Mouse (Mus musculus) neural tube, embryonic 14.5 days (tissue): ENCODE data around the gene Chmp6. TPM values are rescaled to one million over a fixed set of nuclear protein-coding genes. Genes with fewer than 3 reads are reported as not detected.

Experiments used
- ATAC-seq: fragments of 200-750 bp; cut with Nextera tagmentation; 2 replicates; pipeline ENCODE4 v1.8.0; 2017; ENCODE audit warnings: low read depth, mild to moderate bottlenecking, moderate TSS enrichment, moderate library complexity
- H3K27ac ChIP-seq: fragments of 300-500 bp; sonication (generic); 2 replicates; pipeline ENCODE4 v1.5.1; 2014; ENCODE audit warnings: low read depth, mild to moderate bottlenecking, control low read depth, low read length, moderate library complexity, mixed read lengths
- H3K27me3 ChIP-seq: fragments of 300-500 bp; sonication (generic); 2 replicates; pipeline ENCODE4 v1.6.1; 2014; ENCODE audit warnings: low read length; ENCODE audit not compliant: control insufficient read depth, insufficient read depth
- H3K36me3 ChIP-seq: fragments of 300-500 bp; sonication (generic); 2 replicates; pipeline ENCODE4 v1.6.1; 2014; ENCODE audit warnings: low read length, mixed read lengths; ENCODE audit not compliant: control insufficient read depth, insufficient read depth
- H3K4me1 ChIP-seq: fragments of 300-500 bp; sonication (generic); 2 replicates; pipeline ENCODE4 v1.6.1; 2014; ENCODE audit warnings: low read length; ENCODE audit not compliant: control insufficient read depth, insufficient read depth
- H3K4me2 ChIP-seq: fragments of 300-500 bp; sonication (generic); 2 replicates; pipeline ENCODE4 v1.6.1; 2014; ENCODE audit warnings: mild to moderate bottlenecking, low read depth, low read length, control low read depth
- H3K4me3 ChIP-seq: fragments of 300-500 bp; sonication (generic); 2 replicates; pipeline ENCODE4 v1.5.1; 2014; ENCODE audit warnings: low read depth, low read length, control low read depth, mixed read lengths
- H3K9ac ChIP-seq: fragments of 300-500 bp; sonication (generic); replicated peaks from 2 replicates; pipeline ENCODE4 v1.6.1; 2014; ENCODE audit warnings: low read depth, mild to moderate bottlenecking, control low read depth, low read length, mixed read lengths
- H3K9me3 ChIP-seq: fragments of 300-500 bp; sonication (generic); 2 replicates; pipeline ENCODE4 v1.6.1; 2016; ENCODE audit warnings: low read length; ENCODE audit not compliant: control insufficient read depth
- WGBS: fragments of 180-500 bp; shearing (Covaris S2); extraction: QIAGEN DNeasy Blood & Tissue Kit; methylation state at CpG from one replicate; pipeline ENCODE4 v1.1.7; 2014; 5-methylcytosine and 5-hydroxymethylcytosine counted together
- polyA plus RNA-seq: library from polyadenylated mRNA; unstranded; fragments of >200 nt; fragmentation: Nextera tagmentation; extraction: Ambion mirVana; gene quantifications from 2 replicates; pipeline ENCODE4 v1.2.1, GENCODE M21; 2014

Gene Chmp6
- polyA plus RNA-seq, 1 experiment from 2014 or later: 92.9 TPM

DNA sequence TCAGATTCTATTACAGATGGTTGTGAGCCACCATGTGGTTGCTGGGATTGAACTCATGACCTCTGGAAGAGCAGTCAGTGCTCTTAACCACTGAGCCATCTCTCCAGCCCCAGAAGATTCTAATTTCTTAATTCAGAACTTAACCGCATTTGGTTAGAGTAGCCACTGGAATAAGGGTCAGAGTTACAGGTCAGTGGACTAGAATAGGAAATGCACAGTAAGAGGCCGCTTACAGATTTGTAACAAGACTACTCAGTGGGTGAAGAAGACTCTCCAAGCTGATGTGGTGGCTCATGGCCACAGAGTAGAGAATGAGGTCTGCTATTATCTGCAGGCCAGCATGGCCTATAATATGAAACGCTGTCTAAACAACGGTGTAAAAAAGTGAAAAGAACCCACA lies 10.3 kb upstream of the Chmp6 start:
- H3K4me2 ChIP-seq: no peak overlapping the region
- H3K36me3 ChIP-seq: no peaks in the 10 kb centered on the region
- 84% methylated on average over 4 of the region's 4 CpGs for WGBS
- H3K27ac ChIP-seq: no peak overlapping the region
- no peaks in the 10 kb centered on the region for H3K9me3 ChIP-seq
- peaks cover 1% of the 10 kb centered on the region; the same call in 1 of the 2 replicates for H3K4me1 ChIP-seq
- ATAC-seq: no peak
- H3K9ac ChIP-seq: no peak overlapping the region
- H3K4me3 ChIP-seq: no peak overlapping the region
- no peaks in the 10 kb centered on the region for H3K27me3 ChIP-seq

DNA sequence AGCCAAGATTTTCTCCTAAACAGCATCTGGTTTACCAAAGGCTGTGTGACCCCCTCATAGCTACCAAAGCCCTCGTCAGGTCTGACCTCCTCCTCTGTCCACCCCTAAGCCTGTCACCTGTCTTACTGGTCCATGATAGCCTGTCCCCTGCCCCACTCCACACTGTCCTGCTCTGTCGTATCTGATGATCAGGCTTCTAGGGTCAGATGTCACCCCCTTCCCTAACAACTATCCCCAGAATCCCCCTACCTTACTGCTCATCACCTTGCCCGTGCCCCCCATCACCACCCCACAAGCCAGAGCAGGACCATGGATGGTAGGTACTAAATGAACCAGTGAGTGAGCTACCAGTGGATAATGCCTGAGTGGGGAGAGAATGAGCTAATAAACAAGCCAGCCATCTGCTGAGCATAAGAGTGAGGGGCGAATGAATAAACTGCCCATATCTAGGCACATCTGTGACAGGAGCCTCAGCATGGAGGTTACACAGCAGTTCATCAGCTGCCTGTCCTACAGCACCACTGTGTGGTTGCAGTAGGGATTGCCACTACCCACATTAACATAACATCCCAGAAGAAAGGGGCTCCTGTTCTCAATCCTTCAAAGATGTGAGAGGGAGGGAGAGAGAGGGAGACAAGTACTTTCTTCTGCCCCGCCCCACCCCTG lies 8.5 kb upstream of the Chmp6 start:
- no peak overlapping the region for H3K4me3 ChIP-seq
- no peaks in the 10 kb centered on the region for H3K9me3 ChIP-seq
- H3K36me3 ChIP-seq: no peaks in the 10 kb centered on the region
- H3K4me1 ChIP-seq: no peaks in the 10 kb centered on the region
- no peaks in the 10 kb centered on the region for H3K27me3 ChIP-seq
- no peak overlapping the region for H3K9ac ChIP-seq
- no peak overlapping the region for H3K4me2 ChIP-seq
- H3K27ac ChIP-seq: no peak overlapping the region
- peak; percentile 80 for ATAC-seq
- 33% methylated on average over 5 of the region's 5 CpGs for WGBS

DNA sequence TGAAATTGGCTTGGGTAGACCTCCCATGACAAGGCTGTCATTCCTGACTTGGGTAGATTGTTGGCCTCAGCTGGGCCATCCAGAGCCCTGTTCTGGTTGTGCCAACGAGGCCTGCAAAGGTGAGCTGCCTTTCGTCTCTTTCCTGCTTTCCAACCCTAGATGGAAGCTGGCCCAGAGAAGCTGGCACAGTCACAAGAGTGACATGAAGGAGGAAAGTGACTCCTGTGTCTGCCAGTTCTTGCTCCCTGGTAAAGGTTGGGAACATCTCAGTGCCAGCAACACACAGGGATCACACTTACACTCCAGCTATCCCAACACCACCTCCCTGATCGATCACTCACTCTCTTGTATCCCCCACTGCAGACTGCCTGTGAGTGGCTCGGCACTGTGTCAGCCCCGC lies 7.4 kb upstream of the Chmp6 start:
- Histone ChIP-seq H3K27me3 (no peaks in the 10 kb centered on the region), H3K27ac (no peak overlapping the region), H3K4me2 (no peak overlapping the region), H3K4me1 (no peaks in the 10 kb centered on the region), H3K9ac (no peak overlapping the region), H3K4me3 (no peak overlapping the region), H3K36me3 (no peaks in the 10 kb centered on the region), H3K9me3 (no peaks in the 10 kb centered on the region)
- WGBS: 83% methylated on average over 5 of the region's 5 CpGs
- no peak for ATAC-seq

DNA sequence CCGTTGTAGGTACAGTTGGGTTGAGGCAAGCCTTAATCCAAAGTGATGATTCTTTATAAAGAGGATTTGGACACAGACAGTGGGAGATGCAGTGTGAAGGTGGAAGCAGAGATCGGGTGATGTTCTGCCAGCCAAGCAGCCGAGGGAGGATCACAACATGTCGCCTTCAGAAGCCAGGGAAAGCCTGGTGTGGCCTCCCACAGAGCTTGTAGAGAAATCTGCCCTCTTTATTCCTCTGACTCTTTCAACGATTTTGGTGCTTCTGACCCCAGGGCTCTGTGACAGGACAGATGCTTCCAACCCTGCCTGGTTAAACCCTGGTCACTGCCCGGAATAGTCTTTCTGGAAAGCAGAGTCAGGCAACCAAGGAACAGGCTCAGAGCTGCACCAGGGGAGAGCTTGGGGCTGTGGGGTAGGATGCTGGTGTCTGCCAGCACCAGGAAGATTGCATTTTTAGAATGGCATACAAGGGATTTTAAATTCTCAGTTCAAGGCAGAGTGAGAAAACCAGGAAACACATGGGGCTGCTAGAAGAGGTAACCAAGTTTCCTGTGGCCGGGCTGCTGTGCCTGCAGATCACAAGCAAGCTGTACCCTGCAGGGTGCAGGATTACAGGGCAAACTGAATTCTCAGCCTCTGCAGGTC lies 6.1 kb upstream of the Chmp6 start:
- H3K27ac ChIP-seq: no peak overlapping the region
- H3K4me2 ChIP-seq: no peak overlapping the region
- H3K4me1 ChIP-seq: no peaks in the 10 kb centered on the region
- H3K4me3 ChIP-seq: no peak overlapping the region
- H3K9ac ChIP-seq: no peak overlapping the region
- 55% methylated on average over 7 of the region's 7 CpGs for whole genome bisulfite sequencing
- ATAC-seq: no peak
- no peaks in the 10 kb centered on the region for H3K27me3 ChIP-seq
- no peaks in the 10 kb centered on the region for H3K36me3 ChIP-seq
- H3K9me3 ChIP-seq: no peaks in the 10 kb centered on the region

DNA sequence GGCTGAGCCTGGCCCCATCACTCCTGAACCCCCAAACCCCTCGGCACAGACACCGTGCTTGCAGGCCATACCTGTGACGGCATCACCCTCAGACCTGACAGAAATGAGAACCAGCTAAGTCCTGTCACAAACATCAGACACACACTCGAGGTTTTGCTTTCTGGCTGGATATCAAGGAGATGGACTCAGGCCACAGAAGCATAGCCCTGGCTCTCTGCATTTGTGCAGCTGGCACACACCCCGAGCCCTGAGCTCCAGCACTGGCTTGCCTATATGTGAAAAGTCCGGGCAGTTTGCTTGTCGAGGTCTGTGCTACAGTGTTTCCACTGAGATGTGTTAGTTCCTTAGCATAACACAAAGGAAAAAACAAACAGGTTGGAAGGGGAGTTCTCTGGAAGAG lies 5.5 kb upstream of the Chmp6 start:
- Histone ChIP-seq H3K27me3 (no peaks in the 10 kb centered on the region), H3K9ac (no peak overlapping the region), H3K4me3 (no peak overlapping the region), H3K9me3 (no peaks in the 10 kb centered on the region), H3K36me3 (no peaks in the 10 kb centered on the region), H3K4me1 (peaks cover 2% of the 10 kb centered on the region; the same call in 1 of the 2 replicates), H3K27ac (no peak overlapping the region), H3K4me2 (no peak overlapping the region)
- no peak for ATAC-seq
- WGBS: 52% methylated on average over 7 of the region's 7 CpGs

DNA sequence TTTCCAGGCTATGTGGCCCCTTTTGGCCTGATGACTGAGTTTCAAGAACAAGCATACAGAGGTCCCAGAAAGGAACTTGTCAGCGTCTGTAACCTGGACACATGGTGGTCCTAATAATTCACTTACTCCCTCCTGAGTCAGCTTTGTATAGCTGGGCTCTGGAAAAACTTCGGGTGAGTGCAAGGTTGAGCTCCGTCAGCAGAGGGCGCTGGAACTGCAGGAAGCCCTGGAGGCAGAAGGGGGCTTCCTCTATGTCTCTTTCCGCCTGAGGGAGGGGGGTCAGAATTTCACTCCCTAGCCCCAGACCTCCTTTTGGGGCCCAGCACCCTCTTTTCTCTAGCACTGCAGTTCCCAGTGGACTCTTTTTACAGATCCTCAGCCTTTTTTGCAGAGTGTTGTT lies 3.8 kb upstream of the Chmp6 start:
- Histone ChIP-seq H3K4me3 (no peak overlapping the region), H3K4me2 (no peak overlapping the region), H3K27me3 (no peaks in the 10 kb centered on the region), H3K9me3 (no peaks in the 10 kb centered on the region), H3K9ac (no peak overlapping the region), H3K36me3 (no peaks in the 10 kb centered on the region), H3K4me1 (peaks cover 6% of the 10 kb centered on the region), H3K27ac (no peak overlapping the region)
- no peak for ATAC-seq
- 0% methylated on average over 5 of the region's 5 CpGs for WGBS

DNA sequence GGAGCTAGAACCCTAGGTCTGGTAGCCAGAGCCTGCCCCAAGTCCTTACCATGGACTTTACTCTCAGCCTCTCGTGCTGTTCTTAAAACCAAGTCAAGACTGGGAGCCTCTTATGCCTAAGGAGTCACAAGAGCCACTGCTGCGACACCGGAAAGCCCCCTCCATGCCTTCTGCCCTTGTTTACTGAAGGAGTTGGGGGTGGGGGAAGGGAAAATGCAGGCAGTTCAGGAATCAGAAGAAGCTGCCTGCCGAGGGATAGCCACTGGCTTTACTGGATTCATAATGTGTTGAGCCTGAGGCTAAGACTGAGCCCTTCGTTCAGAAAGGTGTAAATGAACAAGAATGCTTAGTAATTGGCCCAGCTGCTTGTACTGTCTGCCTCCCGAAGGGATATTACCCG lies 396 bp upstream of the Chmp6 start:
- peak overlapping the region; percentile 65; the same call in 1 of the 2 replicates for H3K27ac ChIP-seq
- peak overlapping the region; percentile 92; the same call in 1 of the 2 replicates for H3K9ac ChIP-seq
- H3K27me3 ChIP-seq: no peaks in the 10 kb centered on the region
- H3K36me3 ChIP-seq: peaks cover 13% of the 10 kb centered on the region
- peak overlapping the region; percentile 78 for H3K4me2 ChIP-seq
- 9% methylated on average over 7 of the region's 7 CpGs for WGBS
- ATAC-seq: no peak; the same call in 1 of the 2 replicates
- H3K4me3 ChIP-seq: peak overlapping the region; percentile 91
- no peaks in the 10 kb centered on the region for H3K9me3 ChIP-seq
- H3K4me1 ChIP-seq: peaks cover 13% of the 10 kb centered on the region

DNA sequence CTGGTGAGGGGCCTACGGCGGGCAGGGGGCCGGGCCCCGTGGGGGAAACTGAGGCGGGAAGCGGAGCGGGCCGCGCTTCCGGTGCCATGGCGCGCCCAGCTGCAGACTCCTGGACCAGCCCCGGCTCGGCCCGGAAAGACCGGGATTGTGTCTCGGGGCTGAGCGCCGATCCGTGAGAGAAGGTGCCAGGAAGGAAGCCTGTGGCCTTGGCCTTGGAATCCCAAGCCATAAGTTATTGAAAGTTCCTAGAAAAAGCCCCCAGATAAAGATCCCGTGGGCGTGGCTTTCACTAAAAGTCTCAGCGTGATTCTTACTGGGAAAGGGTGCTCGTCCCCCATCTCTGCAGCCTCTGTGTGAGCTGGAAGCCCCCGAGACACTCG lies 684 bp downstream of the Chmp6 start:
- Histone ChIP-seq H3K4me2 (peak overlapping the region; percentile 78), H3K36me3 (peaks cover 23% of the 10 kb centered on the region), H3K4me3 (peak overlapping the region; percentile 91), H3K9me3 (no peaks in the 10 kb centered on the region), H3K4me1 (peaks cover 13% of the 10 kb centered on the region), H3K9ac (peak overlapping the region; percentile 92), H3K27ac (peak overlapping the region; percentile 65; the same call in 1 of the 2 replicates), H3K27me3 (no peaks in the 10 kb centered on the region)
- 0% methylated on average over 25 of the region's 26 CpGs for WGBS
- ATAC-seq: no peak; the same call in 1 of the 2 replicates

DNA sequence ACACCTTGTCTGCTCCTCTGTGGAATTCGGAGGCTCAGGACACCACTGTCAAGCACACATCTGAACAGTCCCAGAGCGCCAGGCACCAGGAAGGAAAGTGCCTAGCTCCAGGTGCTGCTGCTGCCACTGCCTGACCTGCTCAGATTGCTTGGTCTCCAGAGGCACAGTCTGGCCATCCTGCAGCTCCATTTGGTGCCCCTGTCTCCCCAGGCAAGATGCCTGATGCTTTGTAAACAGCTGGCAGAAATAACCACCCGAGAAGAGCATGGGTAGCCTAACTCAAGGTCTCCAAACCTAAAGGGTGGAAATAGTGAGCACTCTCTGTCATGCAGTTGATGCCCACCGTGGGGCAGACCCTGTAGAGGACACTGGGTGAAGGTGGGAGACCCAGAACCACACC lies 1.1 kb downstream of the Chmp6 start:
- H3K27me3 ChIP-seq: no peaks in the 10 kb centered on the region
- peaks cover 13% of the 10 kb centered on the region for H3K4me1 ChIP-seq
- peak overlapping the region; percentile 91 for H3K4me3 ChIP-seq
- 34% methylated on average over 4 of the region's 4 CpGs for WGBS
- no peaks in the 10 kb centered on the region for H3K9me3 ChIP-seq
- ATAC-seq: no peak
- peak overlapping the region; percentile 78 for H3K4me2 ChIP-seq
- H3K27ac ChIP-seq: no peak overlapping the region
- peak overlapping the region; percentile 92 for H3K9ac ChIP-seq
- H3K36me3 ChIP-seq: peaks cover 27% of the 10 kb centered on the region
